Mouse (Mus musculus) G1E (cell line): ENCODE measurements around the gene Amz1.

Experiments used
- CTCF ChIP-seq: IDR thresholded peaks from 2 replicates; pipeline ENCODE4 v1.5.1; 2012; ENCODE audit warnings: low read depth, low read length, inconsistent platforms, mixed read lengths
- GATA1 ChIP-seq: IDR thresholded peaks from 2 replicates; pipeline ENCODE4 v1.6.1; 2012; ENCODE audit warnings: borderline replicate concordance, low read length, inconsistent platforms, mixed read lengths
- TAL1 ChIP-seq: conservative IDR thresholded peaks from 2 replicates; pipeline ENCODE4 v1.6.1; 2012; ENCODE audit warnings: low read depth, low read length, inconsistent platforms, mixed read lengths

GRCm38 (mm10) chr5:140752639-140753038 is 28.7 kb downstream of the Amz1 start:
- no peak; the same call in 1 of the 2 replicates for TF ChIP-seq CTCF
- no peak for TF ChIP-seq GATA1
- TF ChIP-seq TAL1: no peak
